Mouse (Mus musculus): ENCODE results near the gene Haus5. TPM values are rescaled to one million over a fixed set of nuclear protein-coding genes. Genes with fewer than 3 reads are reported as not detected.

The Haus5 gene
- polyA plus RNA-seq, 1 experiment from 2014 or later = 13.3 TPM

DNA sequence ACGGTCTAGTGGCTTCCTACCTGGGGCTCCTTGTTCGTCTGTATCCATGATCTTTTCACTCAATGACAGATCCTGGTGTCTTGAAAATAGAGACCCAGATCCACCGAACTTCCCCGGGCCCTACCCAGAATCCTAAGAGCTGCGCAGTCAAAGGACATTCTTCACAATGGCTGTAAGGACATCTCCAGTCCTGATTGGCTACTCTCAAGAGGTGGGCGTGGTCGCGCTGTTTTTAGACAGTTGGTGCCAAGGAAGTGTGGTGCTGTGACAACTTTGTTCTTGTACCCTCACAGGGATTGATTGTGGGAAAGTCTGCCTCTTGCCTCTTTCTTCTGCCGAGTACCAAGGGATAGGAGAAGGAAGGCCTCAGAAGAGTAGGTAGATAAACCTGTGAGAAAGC, 6.7 kb upstream of the Haus5 start, which contains the start of gene Pmis2:
TSS of gene Pmis2 (minus strand) at position 126 of the 400 bp plus-strand sequence.
- TF ChIP-seq CTCF (IDR thresholded peaks at IDR 0.05) = no peak
- in situ Hi-C loops (cut with MboI; ENCODE audit: low pct_unique_long_range_greater_than_20kb) = loop anchor here (10.0 kb wide), 1 partner anchor 183 kb away; the partner anchor contains the start of gene Ffar3
- POLR2A ChIA-PET = interaction anchor here (0.5 kb wide), 1 partner anchor 46 kb away, joined by 4 read pairs; no protein-coding TSS in a partner anchor
- DNase-seq (ENCODE audit: low read depth, low spot score) (no peak), ATAC-seq (no peak)
- CTCF ChIA-PET = no interaction called here
- H3K27me3 ChIP-seq = peaks cover 9% of the 10 kb centered on the region

DNA sequence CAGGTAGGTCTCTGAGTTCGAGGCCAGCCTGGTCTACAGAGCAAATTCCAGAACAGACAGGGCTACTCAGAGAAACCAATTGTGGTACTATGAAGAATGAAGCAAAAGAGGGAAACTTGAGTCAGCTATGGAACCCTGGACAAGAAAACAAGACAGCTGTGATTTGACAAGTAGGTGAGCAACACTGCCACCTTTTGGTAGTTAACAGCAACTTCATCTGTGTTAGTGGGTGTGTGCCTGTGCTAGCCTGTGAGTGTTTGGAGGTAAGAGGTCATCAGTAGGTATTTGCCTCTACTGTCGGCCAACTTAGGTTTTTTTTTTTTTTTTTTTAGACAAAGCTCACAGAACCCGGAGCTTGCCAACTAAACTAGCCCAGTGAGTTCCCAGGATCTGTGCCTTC, 4.4 kb upstream of the Haus5 start:
- POLR2A ChIA-PET = interaction anchor here (0.6 kb wide), 1 partner anchor 1776 kb away, joined by 3 read pairs; no protein-coding TSS in a partner anchor
- CTCF ChIA-PET = interaction anchor here (1.1 to 1.6 kb wide), 5 partner anchors 14 to 97 kb away, joined by 3 to 6 read pairs (median 3); no protein-coding TSS in a partner anchor
- in situ Hi-C loops (cut with MboI; ENCODE audit: low pct_unique_long_range_greater_than_20kb) = no loop called here
- DNase-seq (ENCODE audit: low read depth, low spot score) = no peak
- peaks cover 5% of the 10 kb centered on the region for H3K27me3 ChIP-seq
- peak; percentile 61 for TF ChIP-seq CTCF (IDR thresholded peaks at IDR 0.05)
- ATAC-seq = no peak

DNA sequence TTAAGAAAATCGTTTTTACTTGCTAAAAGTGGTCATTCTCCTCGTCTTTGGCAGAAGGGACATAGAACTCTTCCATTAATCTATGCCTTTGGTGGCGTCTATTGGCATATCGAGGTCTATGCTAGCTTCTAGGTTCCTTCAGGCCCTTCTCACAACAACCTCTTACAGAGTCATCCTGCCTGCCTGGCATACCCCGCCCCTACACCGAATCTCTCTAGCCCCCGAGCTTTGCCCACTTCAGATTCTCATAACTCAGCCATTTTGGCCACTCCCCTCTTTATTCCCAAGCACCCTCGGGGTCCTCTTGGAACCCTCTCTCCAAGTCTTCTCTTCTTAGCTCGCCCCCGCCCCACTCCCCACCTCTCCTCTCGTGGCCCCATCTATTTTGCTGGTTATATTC, 527 bp upstream of the Haus5 start:
- no peak for TF ChIP-seq CTCF (IDR thresholded peaks at IDR 0.05)
- POLR2A ChIA-PET = interaction anchor here (0.5 to 1.7 kb wide), 4 partner anchors 14 to 66 kb away, joined by 3 to 5 read pairs (median 3); partner anchors contain the start of gene Rbm42
- DNase-seq (ENCODE audit: low read depth, low spot score) (no peak), ATAC-seq (peak; percentile 32)
- CTCF ChIA-PET = interaction anchor here (1.1 to 1.3 kb wide), 2 partner anchors 20 to 51 kb away, joined by 3 to 4 read pairs; no protein-coding TSS in a partner anchor
- no peaks in the 10 kb centered on the region for H3K27me3 ChIP-seq
- in situ Hi-C loops (cut with MboI; ENCODE audit: low pct_unique_long_range_greater_than_20kb) = no loop called here

DNA sequence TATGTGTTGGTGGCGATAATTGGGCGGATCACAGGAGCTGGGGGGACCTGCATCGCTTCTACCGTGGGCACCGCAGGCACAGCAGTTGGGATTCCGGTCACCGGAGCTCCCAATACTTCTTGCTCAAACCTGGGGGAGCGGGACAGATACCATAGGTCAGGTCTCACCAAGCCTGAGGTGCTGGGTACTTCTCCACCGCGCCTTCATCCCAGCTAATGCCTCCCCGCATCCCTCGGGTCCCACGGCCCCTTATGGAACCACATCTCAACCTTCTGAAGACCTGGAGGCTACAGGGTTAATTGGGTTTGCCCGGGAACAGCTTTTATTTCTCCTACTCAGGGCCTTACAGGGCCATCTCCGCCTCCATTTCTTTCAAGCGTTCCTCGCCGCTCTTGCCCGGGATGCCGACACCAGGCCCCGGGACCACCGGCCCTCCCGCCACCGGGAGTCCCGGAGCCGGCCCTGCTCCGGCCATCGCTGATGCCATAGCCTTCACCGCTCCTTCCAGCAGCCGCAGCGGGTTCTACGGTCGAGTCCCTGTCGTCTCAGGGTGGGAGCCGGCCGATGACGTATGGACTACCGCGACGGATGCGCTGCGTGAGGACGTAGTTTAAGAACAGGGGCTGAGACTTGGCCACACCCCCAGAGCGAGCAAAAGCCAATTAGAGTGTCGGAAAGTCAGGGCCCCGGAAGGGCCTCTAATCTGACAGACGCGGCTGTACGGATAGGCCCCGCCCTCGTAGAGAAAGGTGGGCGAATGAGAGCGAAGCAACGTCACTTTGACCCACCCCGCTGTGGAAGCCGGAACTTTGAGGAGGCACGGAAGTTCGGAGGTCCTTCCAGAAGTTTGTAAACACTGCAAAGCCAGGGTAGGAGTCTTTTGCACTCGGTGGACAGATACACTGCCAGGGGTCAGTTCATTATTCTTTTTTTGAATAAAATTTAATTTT, 14.9 kb downstream of the Haus5 start, which contains the start of gene Rbm42:
TSS of gene Rbm42 (minus strand) at position 727 of the 950 bp plus-strand sequence.
- ATAC-seq (peak; percentile 96), DNase-seq (ENCODE audit: low read depth, low spot score) (peak; percentile 91)
- ChIA-PET CTCF (interaction anchor here (1.0 to 1.4 kb wide), 2 partner anchors 18 to 24 kb away, joined by 3 to 4 read pairs; partner anchors contain the start of gene Cox6b1), POLR2A (interaction anchor here (0.5 to 1.2 kb wide), 2 partner anchors 13 to 15 kb away, joined by 3 to 5 read pairs; partner anchors contain the start of gene Haus5)
- TF ChIP-seq CTCF (IDR thresholded peaks at IDR 0.05) = no peak
- in situ Hi-C loops (cut with MboI; ENCODE audit: low pct_unique_long_range_greater_than_20kb) = no loop called here
- H3K27me3 ChIP-seq = no peaks in the 10 kb centered on the region

DNA sequence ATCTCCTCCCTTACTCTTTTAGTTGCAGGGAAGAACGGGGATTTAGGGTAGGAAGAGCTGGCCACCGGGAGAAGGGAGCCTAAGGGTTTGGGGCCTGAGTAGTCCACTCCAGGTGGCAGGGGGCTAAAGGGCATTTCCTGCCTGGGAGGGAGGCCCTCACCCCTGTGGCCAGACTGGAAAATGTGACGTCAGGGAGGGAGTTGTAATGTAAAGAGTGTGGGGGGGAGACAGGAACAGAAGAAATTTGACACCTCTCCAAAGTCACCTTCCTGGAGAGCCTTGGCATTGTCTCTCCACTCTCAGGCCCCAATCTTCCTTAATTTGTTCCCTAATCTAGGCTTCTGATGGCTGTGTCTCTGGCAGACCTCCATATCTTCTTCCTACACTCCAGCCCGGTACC, 25.7 kb downstream of the Haus5 start:
- POLR2A ChIA-PET = no interaction called here
- in situ Hi-C loops (cut with MboI; ENCODE audit: low pct_unique_long_range_greater_than_20kb) = no loop called here

DNA sequence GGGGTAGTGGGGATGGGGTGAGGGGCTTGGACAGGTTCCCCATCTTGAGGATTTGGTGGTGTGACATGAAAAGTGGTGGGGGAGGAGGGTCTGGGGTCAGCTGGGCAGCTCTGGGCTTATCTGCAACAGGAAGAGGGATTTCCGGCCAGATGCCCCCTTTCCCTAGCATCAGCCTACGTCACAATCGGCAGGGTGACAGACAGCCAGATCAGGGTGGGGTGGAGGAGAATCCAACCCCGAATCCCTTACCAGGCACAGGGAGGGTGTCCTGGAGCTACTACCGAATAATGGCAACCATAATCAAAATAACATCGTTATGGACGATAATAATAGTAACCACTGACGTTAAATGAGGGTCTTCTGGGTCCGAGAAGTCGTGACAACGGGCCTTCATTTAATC, 28.4 kb downstream of the Haus5 start:
- ChIA-PET CTCF (interaction anchor here (3.2 kb wide), 1 partner anchor 11 kb away, joined by 13 read pairs; no protein-coding TSS in a partner anchor), POLR2A (interaction anchor here (1.3 kb wide), 1 partner anchor 13 kb away, joined by 3 read pairs; no protein-coding TSS in a partner anchor)
- peaks cover 40% of the 10 kb centered on the region for H3K27me3 ChIP-seq
- TF ChIP-seq CTCF (IDR thresholded peaks at IDR 0.05) = no peak
- in situ Hi-C loops (cut with MboI; ENCODE audit: low pct_unique_long_range_greater_than_20kb) = no loop called here
- ATAC-seq = no peak
- no peak for DNase-seq (ENCODE audit: low read depth, low spot score)

More for the DNA sequence above, 25.7 kb downstream of the Haus5 start:
- H3K27me3 ChIP-seq = peaks cover 17% of the 10 kb centered on the region
- no peak for DNase-seq (ENCODE audit: low read depth, low spot score)
- TF ChIP-seq CTCF (IDR thresholded peaks at IDR 0.05) = no peak
- CTCF ChIA-PET = no interaction called here
- no peak for ATAC-seq

DNA sequence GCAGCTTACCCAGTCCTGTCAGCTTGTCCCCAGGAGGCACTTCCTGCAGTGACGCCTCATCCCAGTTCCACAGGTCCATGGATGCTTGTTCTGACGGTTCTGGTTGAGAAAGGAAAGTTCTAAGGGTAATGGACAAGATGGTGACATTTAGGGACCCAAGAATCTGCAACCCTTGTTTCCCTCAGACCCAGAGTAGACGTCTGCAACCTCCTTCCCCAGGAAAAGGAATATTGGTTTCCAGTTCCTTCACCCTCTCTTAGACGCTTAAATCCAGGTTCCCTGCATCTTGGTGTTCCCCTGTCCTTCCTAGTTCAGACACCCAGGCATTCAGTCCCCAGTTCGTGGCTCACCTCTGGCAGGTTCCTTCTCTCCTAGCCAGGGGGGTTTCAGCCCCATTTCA, 29.0 kb downstream of the Haus5 start, which contains the start of gene Etv2:
TSS of gene Etv2 (minus strand) at position 101 of the 400 bp plus-strand sequence.
- no peak for ATAC-seq
- TF ChIP-seq CTCF (IDR thresholded peaks at IDR 0.05) = no peak
- ChIA-PET CTCF (interaction anchor here (0.8 to 3.2 kb wide), 2 partner anchors 9 to 12 kb away, joined by 3 to 13 read pairs; no protein-coding TSS in a partner anchor), POLR2A (interaction anchor here (0.8 kb wide), 1 partner anchor 11 kb away, joined by 3 read pairs; no protein-coding TSS in a partner anchor)
- no peak for DNase-seq (ENCODE audit: low read depth, low spot score)
- in situ Hi-C loops (cut with MboI; ENCODE audit: low pct_unique_long_range_greater_than_20kb) = no loop called here
- peaks cover 45% of the 10 kb centered on the region for H3K27me3 ChIP-seq

DNA sequence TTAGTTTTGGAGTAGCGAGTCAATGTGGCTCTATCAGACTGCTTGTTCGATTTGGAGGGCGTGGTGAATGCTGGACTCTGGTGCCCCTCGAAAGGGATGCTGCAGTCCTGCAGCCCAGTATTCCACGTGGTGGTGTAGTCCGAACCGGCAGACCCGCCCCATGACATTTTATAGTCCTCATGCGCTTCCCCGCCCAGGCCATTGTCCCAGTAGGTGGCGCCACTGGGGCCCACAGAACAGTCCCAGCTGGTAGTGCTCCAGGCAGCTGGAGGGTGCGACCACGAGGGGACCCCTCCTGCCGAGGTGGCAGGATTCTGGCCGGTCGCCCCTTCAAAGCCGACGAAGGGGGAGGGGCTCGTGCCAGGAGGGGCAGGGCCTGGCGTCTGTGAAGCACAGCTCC, 30.2 kb downstream of the Haus5 start:
- TF ChIP-seq CTCF (IDR thresholded peaks at IDR 0.05) = peak; percentile 79
- ChIA-PET POLR2A (interaction anchor here (0.8 kb wide), 1 partner anchor 12 kb away, joined by 3 read pairs; no protein-coding TSS in a partner anchor), CTCF (interaction anchor here (3.2 kb wide), 1 partner anchor 13 kb away, joined by 13 read pairs; no protein-coding TSS in a partner anchor)
- DNase-seq (ENCODE audit: low read depth, low spot score) (no peak), ATAC-seq (peak; percentile 54)
- peaks cover 45% of the 10 kb centered on the region for H3K27me3 ChIP-seq
- in situ Hi-C loops (cut with MboI; ENCODE audit: low pct_unique_long_range_greater_than_20kb) = no loop called here

DNA sequence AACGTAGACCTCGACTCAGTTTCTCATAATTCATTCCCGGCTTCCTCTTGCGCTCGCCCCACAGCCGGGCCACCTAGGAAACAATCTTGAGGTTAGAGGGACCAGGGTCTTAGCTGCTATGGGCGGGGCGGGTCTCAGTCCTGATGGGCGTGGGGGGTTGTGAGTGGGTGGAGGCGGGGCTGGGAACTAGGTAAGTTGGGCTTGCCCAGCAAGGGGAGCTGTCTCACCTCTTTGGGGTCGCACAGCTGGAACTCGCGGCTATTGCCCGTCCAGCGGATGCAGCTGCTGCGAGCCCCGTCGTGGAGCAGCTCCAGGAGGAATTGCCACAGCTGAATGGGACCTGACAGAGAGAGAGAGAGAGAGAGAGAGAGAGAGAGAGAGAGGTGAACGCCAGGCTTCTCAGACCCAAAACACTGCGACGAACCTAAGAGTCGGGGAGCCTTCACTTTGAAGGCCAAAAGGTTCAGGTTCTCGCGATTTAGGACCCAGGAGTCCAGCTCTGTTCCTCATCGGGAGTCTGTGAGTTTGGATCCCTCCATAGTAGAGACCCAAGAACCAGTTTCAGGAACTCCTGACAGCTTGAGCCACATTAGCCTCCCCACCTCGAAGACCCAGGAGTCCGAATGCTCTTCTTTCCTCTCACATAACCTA, 30.9 kb downstream of the Haus5 start:
- in situ Hi-C loops (cut with MboI; ENCODE audit: low pct_unique_long_range_greater_than_20kb) = no loop called here
- TF ChIP-seq CTCF (IDR thresholded peaks at IDR 0.05) = no peak
- no peak for DNase-seq (ENCODE audit: low read depth, low spot score)
- CTCF ChIA-PET = interaction anchor here (3.2 kb wide), 1 partner anchor 14 kb away, joined by 13 read pairs; no protein-coding TSS in a partner anchor
- no peak for ATAC-seq
- POLR2A ChIA-PET = no interaction called here
- peaks cover 45% of the 10 kb centered on the region for H3K27me3 ChIP-seq

DNA sequence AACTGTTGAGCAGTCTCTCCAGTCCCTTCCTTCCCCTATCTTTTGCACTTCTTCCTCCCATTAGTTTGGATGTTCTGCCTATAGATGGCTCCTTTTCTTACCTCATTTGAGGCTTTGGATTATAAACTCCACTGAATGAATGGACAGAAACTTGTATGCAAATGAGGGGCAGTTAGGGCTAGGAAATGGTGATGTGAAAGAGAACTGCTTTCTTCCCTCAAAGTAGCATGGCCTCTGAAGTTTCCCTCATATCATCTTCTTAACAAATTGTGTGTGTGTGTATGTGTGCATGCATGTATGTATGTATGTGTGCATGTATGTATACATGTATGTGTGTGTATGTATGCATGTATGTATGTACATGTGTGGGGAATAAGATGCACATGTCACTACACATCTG, 35.8 kb downstream of the Haus5 start:
- H3K27me3 ChIP-seq = peaks cover 28% of the 10 kb centered on the region
- DNase-seq (ENCODE audit: low read depth, low spot score) = no peak
- no peak for TF ChIP-seq CTCF (IDR thresholded peaks at IDR 0.05)
- ChIA-PET CTCF (no interaction called here), POLR2A (interaction anchor here (0.6 kb wide), 1 partner anchor 18 kb away, joined by 3 read pairs; no protein-coding TSS in a partner anchor)
- no peak for ATAC-seq
- in situ Hi-C loops (cut with MboI; ENCODE audit: low pct_unique_long_range_greater_than_20kb) = no loop called here

All from Patski (cell line).